Mouse (Mus musculus): ENCODE measurements around the gene Rln3.
"Not testable (repeated sequence)": the region's sequence is repeated elsewhere in the genome, so short reads cannot be mapped to it uniquely, and the experiment has no call there.

Rln3 gene

GRCm38 (mm10) chr8:84015833-84016232 is 29.0 kb downstream of the Rln3 start:
- no peak for DNase-seq

GRCm38 (mm10) chr8:84012499-84013165 is 32.2 kb downstream of the Rln3 start:
- DNase-seq, result peak; percentile 68 to 86

DNA sequence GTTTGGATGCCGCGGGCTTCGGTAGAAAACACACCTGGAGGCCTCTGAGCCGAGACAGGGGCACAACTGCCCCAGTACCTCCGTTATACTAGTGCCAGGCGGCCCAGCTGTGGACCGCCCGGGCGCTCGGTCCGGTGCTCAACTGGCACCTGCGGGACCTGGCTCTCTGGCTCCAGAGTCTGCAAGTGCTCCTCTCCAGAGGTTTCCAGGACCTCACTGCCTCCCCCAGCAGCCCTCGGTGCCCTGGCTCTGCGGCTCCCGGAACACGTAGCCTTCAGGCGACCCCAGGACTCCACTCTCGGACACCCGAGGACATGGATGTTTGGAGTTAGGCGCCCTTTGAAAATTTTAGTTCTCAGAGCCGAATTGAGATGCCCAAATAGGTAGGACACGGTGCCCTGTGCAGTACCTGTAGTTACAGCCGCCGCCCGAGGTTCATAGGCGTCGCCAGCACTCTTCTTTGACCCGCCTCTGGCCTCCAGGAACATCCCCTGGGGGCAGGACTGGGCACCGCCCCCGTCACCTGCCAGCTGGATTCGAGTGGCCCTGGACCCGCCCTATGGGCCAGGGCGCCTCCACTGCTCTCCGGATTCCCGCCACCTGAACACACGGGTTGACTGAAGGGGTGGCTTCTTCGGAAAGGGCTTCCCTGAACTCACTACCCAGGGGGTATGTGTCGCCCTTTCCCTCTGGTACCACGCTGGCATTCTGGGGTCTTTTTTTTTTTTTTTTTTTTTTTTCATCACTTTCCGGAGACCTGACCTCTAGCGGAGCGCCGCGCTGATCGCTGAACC is 32.9 kb downstream of the Rln3 start, which contains the start of gene 2210011C24Rik:
2210011C24Rik (minus strand) TSS at position 467 of the 794 bp plus-strand sequence.
- DNase-seq, result peak; percentile 81 to 93

DNA sequence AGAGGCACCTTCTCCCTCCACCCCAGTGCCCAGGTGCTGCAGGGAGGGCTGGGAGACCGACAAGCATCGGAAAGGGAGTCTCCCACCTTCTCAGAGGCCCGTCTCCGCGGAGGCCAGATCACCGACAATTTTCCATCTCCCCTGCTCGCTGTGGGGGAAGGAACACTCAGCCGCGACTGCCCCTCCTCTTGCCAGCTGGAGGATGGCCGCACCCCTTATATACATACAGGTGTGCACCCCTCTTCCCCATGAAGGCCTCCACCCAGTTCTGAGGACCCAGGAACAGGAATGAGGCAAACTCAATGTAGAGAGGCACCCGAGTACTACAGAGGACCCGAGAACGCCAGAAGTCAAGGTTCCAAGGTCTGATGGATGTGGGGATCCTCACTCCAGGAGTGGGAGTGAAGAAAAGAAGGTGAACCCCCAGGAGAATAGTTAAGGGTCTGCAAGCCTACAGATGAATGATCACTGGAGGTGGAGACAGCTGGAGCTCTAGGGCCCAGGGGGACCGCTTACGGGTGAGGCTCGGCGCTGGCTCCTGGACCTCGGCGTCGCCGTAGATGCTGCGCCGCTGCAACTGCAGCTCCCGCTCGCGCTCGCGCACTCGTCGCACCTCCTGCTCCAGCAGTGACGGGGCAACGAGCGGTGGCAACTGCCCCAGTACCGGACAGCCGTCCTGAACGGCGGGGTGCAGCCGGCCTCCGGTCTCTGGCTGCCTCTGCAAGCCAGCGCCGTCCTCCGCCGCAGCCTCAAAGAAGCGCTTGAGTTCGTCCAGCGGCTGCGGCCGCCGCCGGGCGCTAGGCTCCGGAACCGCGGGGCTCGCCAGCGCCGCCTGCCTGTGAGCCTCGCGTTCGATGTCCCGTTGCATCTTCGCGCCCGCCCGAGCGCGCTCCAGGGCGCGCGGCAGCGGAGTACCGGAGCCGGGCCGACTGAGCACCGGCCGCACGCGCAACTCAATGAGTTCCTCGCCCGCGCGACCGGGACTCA is 33.9 kb downstream of the Rln3 start:
- peak; percentile 83 to 87 for DNase-seq

- peak; percentile 91 to 93 for DNase-seq
Observed at GRCm38 (mm10) chr8:84009876-84010275, 34.9 kb downstream of the Rln3 start.

DNA sequence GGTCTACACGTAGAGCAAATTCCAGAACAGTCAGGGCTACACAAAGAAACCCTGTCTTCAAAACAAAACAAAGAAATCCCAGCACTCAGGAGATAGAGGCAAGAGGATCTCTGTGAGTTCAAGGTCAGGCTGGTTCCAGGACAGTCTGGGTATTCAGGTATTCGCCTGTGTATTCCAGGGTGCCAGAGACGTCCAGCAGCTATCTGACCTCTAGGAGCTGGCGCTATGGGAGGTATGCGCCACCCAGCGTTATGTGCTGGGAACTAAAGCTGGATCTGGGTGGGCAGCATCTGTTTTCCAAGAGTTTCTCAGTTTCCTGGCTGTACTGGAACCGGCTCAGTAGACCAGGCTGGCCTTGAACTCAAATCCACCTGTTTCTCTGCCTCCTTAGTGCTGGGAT is 36.4 kb downstream of the Rln3 start:
- no peak for DNase-seq

DNA sequence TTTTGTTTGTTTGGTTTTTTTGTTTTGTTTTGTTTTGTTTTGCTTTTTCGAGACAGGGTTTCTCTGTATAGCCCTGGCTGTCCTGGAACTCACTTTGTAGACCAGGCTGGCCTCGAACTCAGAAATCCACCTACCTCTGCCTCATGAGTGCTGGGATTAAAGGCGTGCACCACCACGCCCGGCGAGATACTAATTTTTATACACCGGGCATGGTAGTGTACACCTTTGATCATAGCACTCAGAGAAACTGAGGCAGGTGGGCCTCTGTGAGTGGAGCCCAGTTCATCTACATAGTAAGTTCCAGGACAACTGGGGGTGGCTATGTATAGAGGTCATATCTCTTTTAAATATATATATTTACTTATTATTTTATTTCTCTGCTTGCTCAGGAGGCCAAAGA is 39.3 kb downstream of the Rln3 start:
- not testable (repeated sequence) for DNase-seq

DNA sequence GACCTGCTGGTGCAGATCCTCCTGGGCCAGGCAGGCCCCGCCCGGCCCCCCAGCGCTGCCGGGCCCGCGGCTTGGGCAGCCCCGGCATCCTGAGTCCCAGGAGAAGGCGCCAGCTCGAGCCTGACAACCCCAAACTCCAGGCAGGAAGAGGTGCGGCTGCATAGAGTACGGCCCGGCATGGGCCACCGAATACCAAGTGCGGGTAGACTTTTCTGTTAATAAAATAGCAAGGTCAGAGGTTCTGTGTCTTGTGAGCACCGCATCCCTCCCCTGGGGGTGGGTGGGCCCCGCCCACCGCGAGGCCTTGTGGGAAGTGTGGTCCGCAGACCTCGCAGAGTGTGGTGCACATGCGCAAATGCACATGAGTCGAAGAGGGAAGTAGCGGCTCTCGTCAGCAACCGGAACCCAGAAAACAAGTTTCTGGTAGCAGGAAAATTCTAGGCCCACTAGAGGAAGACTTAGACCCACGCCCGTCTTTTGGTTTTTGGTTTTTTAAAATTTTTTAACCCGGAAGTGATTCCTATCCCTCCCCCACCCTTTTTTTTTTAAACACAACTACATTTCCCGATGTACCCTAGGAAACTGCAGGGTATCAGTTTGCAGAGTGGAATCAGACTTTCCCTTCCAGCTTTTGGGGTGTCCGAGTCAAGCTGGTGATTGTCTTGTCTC is 40.1 kb downstream of the Rln3 start:
- DNase-seq, result peak; percentile 95 to 98

DNA sequence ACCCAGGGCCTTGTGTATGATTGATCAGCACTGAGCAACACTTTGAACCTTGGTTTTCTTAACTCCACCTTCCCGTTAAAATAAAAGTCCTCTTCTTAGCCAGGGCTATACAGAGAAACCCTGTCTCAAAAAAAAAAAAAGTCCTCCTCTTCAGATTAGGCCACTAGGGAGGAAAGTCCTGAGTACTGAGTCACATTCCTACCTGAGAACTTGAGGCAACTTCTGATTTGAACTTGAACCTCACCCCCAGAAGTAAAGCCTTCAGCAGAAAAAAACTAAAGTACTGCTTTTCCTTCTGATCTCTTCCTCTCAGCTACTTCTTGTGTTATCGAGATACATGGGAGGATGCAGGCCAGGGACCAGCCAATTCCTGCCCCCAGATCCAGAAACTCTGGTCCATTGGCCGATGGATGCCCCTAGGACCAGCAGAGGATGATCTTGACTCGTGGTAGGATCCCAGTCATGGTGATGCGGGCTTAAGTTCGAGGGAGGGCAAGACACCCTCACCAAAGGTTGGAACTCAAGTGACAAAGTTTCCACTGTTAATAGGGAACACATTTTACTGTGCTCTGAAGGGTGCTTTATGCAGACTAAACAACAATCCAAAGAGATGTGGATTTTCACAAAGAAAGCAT is 41.1 kb downstream of the Rln3 start:
- DNase-seq, result no peak

DNA sequence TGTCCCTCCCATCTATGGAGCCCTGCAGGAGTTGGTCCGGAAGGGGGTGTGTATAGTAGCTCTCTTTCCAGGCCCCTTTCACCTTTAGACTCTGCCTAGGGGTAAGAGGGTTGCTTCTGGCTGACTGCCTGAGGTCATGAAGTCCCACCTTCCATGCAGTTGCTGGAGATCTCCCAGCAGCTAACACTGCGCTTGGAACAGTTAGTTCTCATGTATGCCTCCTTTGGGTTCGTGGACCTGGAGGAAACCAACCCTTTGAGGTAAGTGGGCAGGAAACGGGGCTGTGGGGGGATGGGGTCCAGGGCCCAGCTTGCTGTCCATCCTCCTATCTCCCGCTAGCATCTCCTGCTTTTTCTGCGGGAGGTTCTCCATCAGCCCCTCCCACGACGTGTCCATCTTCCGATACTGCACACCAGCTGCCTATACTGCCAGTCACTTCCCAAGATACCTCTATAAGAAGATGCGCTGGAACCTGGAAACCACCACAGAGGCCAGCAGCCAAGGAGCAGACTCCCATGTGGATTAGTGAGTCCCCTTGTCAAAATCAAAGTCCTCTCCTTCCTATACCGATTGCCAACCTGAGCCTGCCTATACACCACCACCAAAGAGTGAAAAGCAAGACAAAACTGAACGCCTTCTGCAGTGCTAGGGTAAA is 41.7 kb downstream of the Rln3 start:
- peak; percentile 60 to 81 for DNase-seq

DNA sequence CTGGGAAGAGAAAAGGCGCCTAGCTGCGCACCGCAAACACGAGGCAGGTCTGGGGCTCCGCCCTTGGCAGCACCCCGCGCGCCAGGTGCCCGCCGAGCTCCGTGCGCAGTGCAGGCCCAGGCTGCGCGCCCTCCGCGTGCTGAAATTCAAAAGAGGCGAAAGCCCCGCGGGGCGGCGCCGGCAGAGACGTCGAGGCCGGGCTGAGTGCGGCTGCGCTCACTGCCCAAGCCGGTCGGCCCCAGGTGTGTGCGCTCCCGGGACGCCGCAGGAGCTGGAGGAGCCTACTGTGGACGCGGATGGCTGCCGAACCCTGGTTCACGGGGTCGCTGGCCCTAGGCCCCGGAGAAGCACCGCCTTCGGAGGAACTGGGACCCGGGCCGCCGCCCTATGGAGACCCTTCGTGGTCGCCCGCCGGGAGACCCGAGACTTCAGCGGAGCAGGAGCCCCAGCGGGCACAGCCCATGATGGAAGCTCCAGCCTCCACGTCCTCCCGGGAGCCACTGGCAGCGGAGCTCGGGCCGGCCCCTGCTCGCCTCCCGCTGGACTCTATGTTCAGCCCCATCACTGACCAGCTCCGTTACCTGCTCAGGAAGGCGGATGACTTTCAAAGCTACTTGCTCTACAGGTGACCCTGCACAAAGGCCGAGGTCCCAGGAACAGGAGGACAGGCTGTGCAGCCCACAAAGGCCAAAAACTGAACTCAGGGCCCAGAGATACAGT is 43.4 kb downstream of the Rln3 start, which contains the start of gene 1700067K01Rik:
1700067K01Rik (plus strand) TSS at position 222 of the 720 bp plus-strand sequence.
- peak in 1 of 2 experiments; percentile 50 for DNase-seq

DNA sequence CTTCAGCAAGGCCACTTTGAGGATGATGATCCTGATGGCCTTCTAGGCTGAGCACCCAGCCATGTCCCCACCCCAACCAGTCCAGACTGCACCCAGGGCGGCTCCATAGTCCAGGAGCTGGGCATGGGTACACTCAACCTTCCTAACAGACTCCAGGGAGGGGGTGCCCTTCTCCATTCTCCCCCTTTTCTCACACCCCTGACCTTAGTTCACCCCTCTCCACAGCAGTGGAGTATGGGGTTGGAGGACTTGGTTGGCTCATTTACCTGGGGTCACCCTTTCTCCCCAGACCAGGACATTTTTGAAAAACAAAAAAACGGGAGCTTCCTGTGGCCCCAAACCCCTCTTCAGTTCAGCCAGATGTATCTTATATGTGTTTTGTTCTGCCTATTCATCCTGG is 45.0 kb downstream of the Rln3 start:
- DNase-seq, result no peak

GRCm38 (mm10) chr8:83999057-83999705 is 45.6 kb downstream of the Rln3 start:
- peak in 1 of 2 experiments; percentile 59 for DNase-seq

DNA sequence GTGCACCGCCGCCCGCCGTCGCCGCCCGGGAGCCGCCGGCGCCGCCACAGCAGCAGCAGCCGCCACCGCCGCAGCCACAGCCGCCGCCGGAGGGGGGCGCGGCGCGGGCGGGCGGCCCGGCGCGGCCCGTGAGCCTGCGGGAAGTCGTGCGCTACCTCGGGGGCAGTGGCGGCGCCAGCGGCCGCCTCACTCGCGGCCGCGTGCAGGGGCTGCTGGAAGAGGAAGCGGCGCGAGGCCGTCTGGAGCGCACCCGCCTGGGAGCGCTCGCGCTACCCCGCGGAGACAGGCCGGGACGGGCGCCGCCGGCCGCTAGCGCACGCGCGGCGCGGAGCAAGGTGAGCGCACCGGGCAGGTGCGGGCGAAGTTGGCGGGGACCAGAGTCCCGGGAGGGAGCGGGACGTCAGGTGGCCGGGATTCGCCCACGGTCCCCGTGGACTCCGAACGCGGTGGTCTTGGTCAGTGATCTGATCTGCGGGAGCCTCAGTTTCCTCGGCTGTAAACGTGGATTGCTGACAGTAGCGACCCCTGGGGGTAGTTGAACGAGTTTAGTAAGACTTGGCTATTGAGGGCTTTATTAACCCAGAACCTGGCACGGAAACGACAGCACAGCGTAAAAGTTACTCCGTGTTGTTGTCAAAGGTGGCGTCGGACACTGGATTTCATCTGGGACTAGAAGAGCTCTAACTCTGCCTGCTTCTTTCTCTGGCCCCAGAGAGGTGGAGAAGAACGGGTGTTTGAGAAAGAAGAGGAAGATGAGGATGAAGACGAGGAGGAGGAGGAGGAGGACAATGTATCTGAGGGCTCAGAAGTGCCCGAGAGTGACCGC is 46.4 kb downstream of the Rln3 start:
- peak; percentile 76 to 77 for DNase-seq

DNA sequence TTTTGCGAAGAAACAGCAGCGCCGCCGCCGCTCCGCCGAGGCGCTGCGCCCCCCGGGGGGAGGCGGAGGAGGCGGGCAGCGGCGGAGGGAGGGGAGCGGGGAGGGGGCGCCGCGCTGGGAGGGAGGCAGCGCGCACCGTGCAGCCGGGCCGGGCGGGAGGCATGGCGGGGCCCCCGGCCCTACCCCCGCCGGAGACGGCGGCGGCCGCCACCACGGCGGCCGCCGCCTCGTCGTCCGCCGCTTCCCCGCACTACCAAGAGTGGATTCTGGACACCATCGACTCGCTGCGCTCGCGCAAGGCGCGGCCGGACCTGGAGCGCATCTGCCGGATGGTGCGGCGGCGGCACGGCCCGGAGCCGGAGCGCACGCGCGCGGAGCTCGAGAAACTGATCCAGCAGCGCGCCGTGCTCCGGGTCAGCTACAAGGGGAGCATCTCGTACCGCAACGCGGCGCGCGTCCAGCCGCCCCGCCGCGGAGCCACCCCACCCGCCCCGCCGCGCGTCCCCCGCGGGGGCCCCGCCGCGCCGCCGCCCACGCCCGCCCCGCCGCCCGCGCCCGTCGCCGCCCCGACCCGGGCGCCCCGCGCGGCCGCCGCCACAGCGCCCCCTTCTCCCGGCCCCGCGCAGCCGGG is 47.2 kb downstream of the Rln3 start, which contains the start of gene Samd1:
Samd1 (plus strand) TSS at position 162 of the 631 bp plus-strand sequence.
- DNase-seq, result peak; percentile 57 to 76

DNA sequence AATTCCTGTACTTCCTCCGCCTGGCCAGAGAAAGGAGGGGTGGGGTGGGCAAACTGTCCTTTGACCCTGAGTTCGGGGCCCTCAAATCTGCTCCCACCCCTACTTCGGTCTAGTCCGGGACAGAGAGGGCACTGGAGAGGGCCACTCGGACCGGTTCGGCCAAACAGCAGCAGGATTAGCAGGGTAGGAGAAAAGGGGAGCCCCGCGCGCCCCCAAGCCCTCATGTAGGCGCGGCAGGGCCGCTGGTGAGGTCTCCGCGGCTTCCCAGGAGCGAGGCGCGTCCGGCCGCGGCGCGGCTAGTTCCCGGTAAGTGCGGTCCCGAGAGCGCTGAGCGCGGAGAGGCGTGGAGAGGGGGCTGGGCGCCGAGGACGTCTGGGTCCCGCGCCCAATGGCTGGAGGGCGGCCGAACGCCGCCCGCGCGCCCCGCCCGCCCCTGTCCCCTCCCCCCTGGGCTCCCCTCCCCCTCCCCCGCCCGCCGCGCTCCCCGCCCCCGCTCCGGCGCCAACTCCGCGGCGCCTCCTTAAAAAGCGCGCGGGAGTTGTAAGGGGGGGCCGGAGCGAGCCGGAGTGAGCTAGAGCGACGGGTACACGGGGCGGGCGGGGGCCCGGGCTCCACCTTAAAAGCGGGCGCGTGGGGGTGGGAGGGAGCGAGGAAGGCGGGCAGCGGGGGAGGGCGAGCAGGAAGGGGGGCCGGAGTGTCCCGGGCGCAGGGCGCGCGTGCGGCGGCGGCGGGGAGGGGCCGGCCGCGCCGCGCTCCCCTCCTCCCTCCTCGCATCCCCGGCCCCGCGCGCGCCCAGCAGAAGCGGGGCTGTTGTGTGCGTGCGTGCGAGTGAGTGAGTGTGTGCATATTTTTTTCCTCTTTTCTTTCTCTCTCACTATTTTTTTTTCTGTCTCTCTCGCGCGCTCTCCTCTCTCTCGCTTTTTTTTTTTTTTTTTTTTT is 48.0 kb downstream of the Rln3 start:
- peak; percentile 95 to 98 for DNase-seq

- DNase-seq, result peak in 1 of 2 experiments; percentile 53
Observed at GRCm38 (mm10) chr8:83995973-83996372, 48.8 kb downstream of the Rln3 start.
